Mouse (Mus musculus) layer of hippocampus, adult 6 months (tissue): ENCODE data around the gene Slc6a21. TPM values are rescaled to one million over a fixed set of nuclear protein-coding genes. Genes with fewer than 3 reads are reported as not detected.

Experiments used
- long read RNA-seq, 2 experiments: library from polyadenylated mRNA; unstranded; transcript quantifications; one replicate each; pipeline ENCODE4 v2.0.0; 2019 to 2020
- polyA plus RNA-seq: library from polyadenylated mRNA; unstranded; fragments of <200 nt; fragmentation: Nextera tagmentation; gene quantifications from 2 replicates; pipeline ENCODE4 v1.2.3, GENCODE M21; 2021

Gene Slc6a21
- not detected in 2 replicates for polyA plus RNA-seq
- long read RNA-seq, experiment 1, result 0 reads
- long read RNA-seq, experiment 2, result 0 reads

DNA sequence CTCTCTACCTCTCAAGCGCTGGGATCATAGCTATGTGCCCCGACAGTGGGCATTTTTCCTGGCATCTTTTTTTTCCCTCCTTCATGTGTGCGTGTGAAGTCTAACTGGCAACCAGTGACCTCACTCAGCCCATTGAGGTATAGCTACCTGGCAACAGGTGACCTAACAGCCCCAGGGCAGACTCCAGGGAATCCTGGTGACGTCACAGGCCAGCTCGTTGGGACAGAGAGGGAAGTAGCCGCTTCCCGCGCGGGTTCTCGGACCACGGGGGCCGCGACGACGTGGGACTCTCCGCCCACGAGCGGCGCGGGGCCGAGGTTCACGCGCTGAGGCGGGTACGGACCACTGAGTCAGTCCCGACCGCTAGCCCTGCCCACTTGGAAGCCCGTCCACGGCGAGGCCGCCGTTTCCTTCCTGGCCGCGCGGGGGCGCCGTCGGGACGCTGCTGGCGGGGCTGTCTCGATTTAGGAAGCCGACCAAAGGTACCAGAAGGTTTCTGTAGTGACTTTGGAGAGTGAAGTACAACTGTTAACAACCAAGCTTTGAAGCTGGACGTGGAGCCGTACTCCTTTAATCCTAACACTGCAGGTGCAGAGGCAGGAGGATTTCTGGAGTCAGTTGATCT is at the start of gene Slc6a21:
Gene Slc6a21, plus strand, starts transcription at position 378 of the 625 bp plus-strand sequence.

DNA sequence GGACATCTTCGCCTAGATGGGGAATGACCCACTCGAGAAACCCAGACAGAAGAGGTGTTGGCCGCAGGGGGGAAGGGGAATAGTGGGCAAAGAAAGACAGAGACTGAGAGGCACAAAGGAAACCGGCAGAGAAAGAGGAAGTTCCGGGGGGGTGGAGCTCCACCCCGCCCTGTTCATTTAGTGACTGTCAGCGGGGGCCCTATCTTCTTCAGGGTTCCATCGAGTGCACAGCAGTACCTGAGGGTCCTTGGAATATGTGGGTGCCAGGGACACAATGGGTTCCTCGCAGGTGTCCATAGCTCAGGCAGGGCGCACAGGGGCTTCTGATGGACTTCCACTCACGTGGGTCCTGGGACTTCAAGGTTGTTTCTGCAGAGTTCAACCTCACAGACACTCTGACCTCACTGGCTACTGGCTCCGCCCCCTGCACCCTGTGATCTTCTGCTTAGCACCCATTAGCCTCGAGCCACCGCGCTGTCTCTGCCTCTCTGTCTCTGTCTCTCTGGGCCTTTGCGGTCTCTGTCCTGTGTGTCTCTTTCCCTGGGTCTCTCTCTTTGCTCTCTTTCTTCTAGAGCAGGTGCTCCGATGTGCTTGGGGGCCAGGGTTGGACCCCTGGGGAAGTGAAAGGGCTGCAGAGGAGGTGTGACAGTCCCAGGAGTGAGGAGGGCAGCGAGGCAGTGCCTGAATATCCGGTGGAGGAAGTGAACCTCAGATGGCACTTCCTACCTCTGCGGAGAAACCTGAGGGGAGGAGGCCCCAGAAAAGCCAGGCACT is 38.4 kb upstream of the Slc6a21 start, which contains the start of gene Cd37:
Gene Cd37, minus strand, starts transcription at position 393 of the 774 bp plus-strand sequence.

DNA sequence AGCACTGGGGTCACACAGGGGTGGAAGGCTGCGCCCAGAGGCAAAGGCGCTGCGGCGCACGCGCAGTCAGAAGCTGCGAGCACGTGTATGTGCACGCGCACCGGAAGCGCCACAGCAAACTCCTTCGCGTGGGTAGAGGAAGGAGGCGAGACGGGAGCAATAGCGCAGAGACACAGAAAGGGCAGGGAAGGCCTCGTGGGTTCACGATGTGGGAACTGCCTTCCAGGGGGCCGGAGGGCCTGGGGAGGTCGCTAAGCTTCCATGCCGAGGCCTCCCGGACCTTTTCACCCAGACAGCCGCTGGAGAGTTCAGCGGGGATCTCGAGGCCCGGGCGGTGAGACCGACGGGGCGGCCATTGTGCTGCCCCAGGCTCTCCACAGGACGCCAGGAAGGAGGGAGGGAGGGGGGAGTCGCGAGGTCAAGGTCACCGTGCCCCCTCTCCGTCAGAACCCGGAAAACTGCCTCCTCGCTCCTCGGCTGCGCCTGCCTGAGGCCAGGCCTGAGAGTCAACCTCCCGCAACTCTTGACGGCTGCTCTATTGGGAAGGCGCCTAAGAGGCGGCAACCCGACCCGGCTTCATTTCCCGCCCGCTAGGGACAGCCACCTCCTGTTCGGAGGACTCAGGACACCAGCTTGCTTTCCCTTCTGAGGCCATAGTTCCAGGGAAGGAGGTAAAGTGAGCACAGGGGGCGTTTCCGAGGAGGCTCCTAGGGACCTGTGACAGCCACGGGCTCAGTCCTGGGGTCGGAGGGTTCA is 36.5 kb upstream of the Slc6a21 start, which contains the start of gene Slc6a16:
Gene Slc6a16, plus strand, starts transcription at position 453 of the 756 bp plus-strand sequence.

DNA sequence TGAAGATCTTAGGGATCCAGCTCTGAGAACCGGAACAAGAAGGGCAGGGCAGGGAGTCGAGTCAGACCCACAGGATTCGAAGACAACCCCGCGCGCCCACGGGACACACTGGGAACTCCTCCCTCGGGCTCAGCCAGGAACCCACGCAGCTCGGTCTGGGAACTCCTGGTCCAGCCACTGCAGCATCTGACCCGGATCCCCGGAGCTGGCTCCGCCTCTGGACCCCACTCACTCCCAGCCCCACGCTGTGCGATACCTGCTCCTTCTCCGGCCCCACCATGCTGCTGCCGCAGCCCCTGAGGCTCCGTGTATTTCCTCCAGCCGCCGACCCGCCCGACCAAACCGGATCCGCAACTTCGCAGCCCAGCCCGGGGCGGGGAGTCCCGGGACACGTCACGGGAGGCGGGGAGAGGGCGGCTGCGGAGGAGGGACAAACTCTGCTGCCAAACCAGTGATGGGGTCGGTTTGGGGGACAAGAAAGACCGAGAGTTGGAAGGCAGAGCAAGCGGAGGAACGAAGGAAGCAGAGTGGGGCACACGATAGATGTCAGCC is 56.2 kb downstream of the Slc6a21 start, which contains the start of gene Trpm4:
Gene Trpm4, minus strand, starts transcription at position 350 of the 552 bp plus-strand sequence.

DNA sequence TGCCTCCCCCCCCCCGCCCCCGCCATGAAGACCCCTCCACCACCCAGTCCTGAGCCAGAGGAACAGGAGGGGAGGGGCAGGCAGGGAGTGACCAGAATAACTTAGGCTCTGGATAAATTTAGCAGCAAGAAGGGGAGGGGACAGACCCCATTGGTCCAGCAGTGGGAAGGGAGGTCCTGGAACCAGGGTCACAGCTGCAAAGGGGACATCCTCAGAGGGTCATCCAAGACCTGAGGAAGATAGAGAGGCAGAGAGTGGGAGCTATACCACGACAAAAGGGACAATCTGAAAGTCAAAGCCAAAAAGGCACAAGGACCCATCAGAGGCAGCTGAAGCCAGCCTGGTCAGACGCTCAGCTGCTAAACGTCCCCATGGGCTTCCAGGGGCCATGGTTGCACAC is 57.7 kb downstream of the Slc6a21 start, which contains the start of gene Hrc:
Gene Hrc, plus strand, starts transcription at position 235 of the 400 bp plus-strand sequence.

Other genes starting within 250 kb of the Slc6a21 start
- gene Prr12, start 224.6 kb upstream of the Slc6a21 start, polyA plus RNA-seq, result 4.7 and 5.4 TPM in 2 replicates
- gene Nosip, start 215.1 kb upstream of the Slc6a21 start, polyA plus RNA-seq, result 36.0 and 41.3 TPM in 2 replicates
- gene Prrg2, start 214.8 kb upstream of the Slc6a21 start, polyA plus RNA-seq, result 9.2 and 10.8 TPM in 2 replicates
- gene Rcn3, start 185.3 kb upstream of the Slc6a21 start, polyA plus RNA-seq, result 26.1 and 29.3 TPM in 2 replicates
- gene Fcgrt, start 173.7 kb upstream of the Slc6a21 start, polyA plus RNA-seq, result 28.3 and 34.8 TPM in 2 replicates
- gene Rps11, start 153.1 kb upstream of the Slc6a21 start, polyA plus RNA-seq, result 1,326 and 1,360 TPM in 2 replicates
- 1,601 and 1,782 TPM in 2 replicates for gene Rpl13a, start 148.8 kb upstream of the Slc6a21 start, polyA plus RNA-seq
- not detected in 2 replicates for gene Gm45713, start 141.3 kb upstream of the Slc6a21 start, polyA plus RNA-seq
- 0.68 and 1.4 TPM in 2 replicates for gene Flt3l, start 141.1 kb upstream of the Slc6a21 start, polyA plus RNA-seq
- 40.3 and 47.7 TPM in 2 replicates for gene Pih1d1, start 123.2 kb upstream of the Slc6a21 start, polyA plus RNA-seq
- gene Aldh16a1, start 122.9 kb upstream of the Slc6a21 start, polyA plus RNA-seq, result 4.6 and 5.2 TPM in 2 replicates
- gene Slc17a7, start 113.6 kb upstream of the Slc6a21 start, polyA plus RNA-seq, result 52.3 and 68.3 TPM in 2 replicates
- not detected in 2 replicates for gene Gfy, start 97.9 kb upstream of the Slc6a21 start, polyA plus RNA-seq
- gene Pth2, start 96.5 kb upstream of the Slc6a21 start, polyA plus RNA-seq, result not detected in 2 replicates
- gene Ccdc155, start 72.6 kb upstream of the Slc6a21 start, polyA plus RNA-seq, result 1.2 and 1.4 TPM in 2 replicates
- 5.1 and 7.3 TPM in 2 replicates for gene Dkkl1, start 65.4 kb upstream of the Slc6a21 start, polyA plus RNA-seq
- gene Tead2, start 61.8 kb upstream of the Slc6a21 start, polyA plus RNA-seq, result 0.51 and 0.59 TPM in 2 replicates
- 11.8 and 14.4 TPM in 2 replicates for gene Cd37, start 38.4 kb upstream of the Slc6a21 start, polyA plus RNA-seq
- gene Slc6a16, start 36.4 kb upstream of the Slc6a21 start, polyA plus RNA-seq, result 1.1 and 1.2 TPM in 2 replicates
- 10.1 and 12.4 TPM in 2 replicates for gene Trpm4, start 56.3 kb downstream of the Slc6a21 start, polyA plus RNA-seq
- gene Hrc, start 57.8 kb downstream of the Slc6a21 start, polyA plus RNA-seq, result not detected in 2 replicates
- gene Ppfia3, start 89.5 kb downstream of the Slc6a21 start, polyA plus RNA-seq, result 8.7 and 11.6 TPM in 2 replicates
- 214 and 221 TPM in 2 replicates for gene Lin7b, start 93.1 kb downstream of the Slc6a21 start, polyA plus RNA-seq
- 32.6 and 45.3 TPM in 2 replicates for gene Snrnp70, start 118.2 kb downstream of the Slc6a21 start, polyA plus RNA-seq
- gene Kcna7, start 128.1 kb downstream of the Slc6a21 start, polyA plus RNA-seq, result not detected in 2 replicates
- gene Ntf5, start 136.2 kb downstream of the Slc6a21 start, polyA plus RNA-seq, result 0.11 and 0.30 TPM in 2 replicates
- 1.1 TPM in 1 of 2 replicates, not detected in the other for gene Lhb, start 143.3 kb downstream of the Slc6a21 start, polyA plus RNA-seq
- gene Gys1, start 157.3 kb downstream of the Slc6a21 start, polyA plus RNA-seq, result 7.9 and 10.1 TPM in 2 replicates
- gene Ruvbl2, start 160.6 kb downstream of the Slc6a21 start, polyA plus RNA-seq, result 50.0 and 53.1 TPM in 2 replicates
- gene Ftl1, start 182.4 kb downstream of the Slc6a21 start, polyA plus RNA-seq, result 1,695 and 1,748 TPM in 2 replicates
- gene Bax, start 189.4 kb downstream of the Slc6a21 start, polyA plus RNA-seq, result 86.7 and 94.4 TPM in 2 replicates
- gene Tulp2, start 204.4 kb downstream of the Slc6a21 start, polyA plus RNA-seq, result 0.13 and 0.14 TPM in 2 replicates
- not detected in 2 replicates for gene Gm45808, start 209.3 kb downstream of the Slc6a21 start, polyA plus RNA-seq
- gene Dhdh, start 211.3 kb downstream of the Slc6a21 start, polyA plus RNA-seq, result 2.6 and 3.5 TPM in 2 replicates
- gene Nucb1, start 232.9 kb downstream of the Slc6a21 start, polyA plus RNA-seq, result 74.5 and 76.8 TPM in 2 replicates
- gene Ppp1r15a, start 248.8 kb downstream of the Slc6a21 start, polyA plus RNA-seq, result 17.6 and 18.2 TPM in 2 replicates
- gene Plekha4, start 248.8 kb downstream of the Slc6a21 start, polyA plus RNA-seq, result 0.67 and 1.7 TPM in 2 replicates